Mouse (Mus musculus) myocyte (in vitro differentiated cells): ENCODE results near the gene Vwc2.

Experiments used
- CEBPB ChIP-seq: IDR thresholded peaks from 2 replicates; pipeline ENCODE4 v1.6.1; 2011; ENCODE audit warnings: mild to moderate bottlenecking, moderate library complexity; ENCODE audit not compliant: poor library complexity, insufficient read depth, severe bottlenecking
- MYOG ChIP-seq, 3 experiments: IDR thresholded peaks; one replicate each; pipeline ENCODE4 v1.6.1; 2011; ENCODE audit warnings: control low read depth in 2 of 3, low read depth in 2 of 3, mild to moderate bottlenecking in 2 of 3; ENCODE audit not compliant: insufficient read length in 2 of 3, control insufficient read depth in 1 of 3, insufficient read depth in 1 of 3
- POLR2A ChIP-seq: IDR thresholded peaks from one replicate; pipeline ENCODE4 v1.6.1; 2011; ENCODE audit warnings: low read depth, mild to moderate bottlenecking, control low read depth, moderate library complexity; ENCODE audit not compliant: insufficient read length
- SRF ChIP-seq: IDR thresholded peaks from one replicate; pipeline ENCODE4 v1.6.1; 2011; ENCODE audit warnings: low read depth; ENCODE audit not compliant: control insufficient read depth, insufficient read length
- TCF3 ChIP-seq: IDR thresholded peaks from one replicate; pipeline ENCODE4 v1.6.1; 2011; ENCODE audit warnings: low read depth, control low read depth; ENCODE audit not compliant: insufficient read length
- USF1 ChIP-seq: IDR thresholded peaks from one replicate; pipeline ENCODE4 v1.6.1; 2011; ENCODE audit warnings: low read depth, mild to moderate bottlenecking, control low read depth, moderate library complexity

GRCm38 (mm10) chr11:11102620-11103019 is 11.4 kb upstream of the Vwc2 start:
- TF ChIP-seq MYOG (IDR thresholded peaks at IDR 0.05; ENCODE audit: control insufficient read depth in 1 of 3, insufficient read depth in 1 of 3, insufficient read length in 2 of 3, low read depth in 2 of 3), result no peak
- no peak for TF ChIP-seq SRF
- TF ChIP-seq POLR2A, result no peak
- TF ChIP-seq CEBPB, result no peak
- TF ChIP-seq TCF3, result no peak
- TF ChIP-seq USF1, result no peak
